Mouse (Mus musculus): ENCODE measurements around the gene Tmppe. TPM values are rescaled to one million over a fixed set of nuclear protein-coding genes. Genes with fewer than 3 reads are reported as not detected.

Tmppe gene
- polyA plus RNA-seq, 1 experiment from 2014 or later, result 9.7 TPM

DNA sequence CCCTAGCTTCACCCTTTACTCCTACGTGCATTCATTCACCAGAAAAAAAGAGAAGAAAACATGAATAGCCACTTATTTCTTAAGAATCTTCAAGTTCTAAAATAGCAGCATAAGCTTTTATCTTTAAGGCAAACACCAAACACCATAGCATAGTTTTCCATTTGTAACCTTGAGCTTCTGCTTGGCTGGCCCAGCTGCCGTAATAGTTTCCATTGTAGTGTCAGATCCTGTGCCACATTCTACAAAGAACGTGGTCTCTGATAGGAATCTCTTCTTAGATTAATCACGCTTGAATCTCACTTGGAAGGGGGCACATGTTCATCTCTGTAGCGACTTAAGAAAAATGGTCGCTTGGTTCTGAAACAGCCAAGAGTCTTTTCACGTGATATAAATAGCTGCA lies 50.7 kb downstream of the Tmppe start:
- ATAC-seq, result no peak
- H3K4me2 ChIP-seq (replicated peaks), result no peak overlapping the region
- H3K4me3 ChIP-seq (replicated peaks), result no peak overlapping the region
- no peaks in the 10 kb centered on the region for H3K27me3 ChIP-seq
- WGBS, result 79% methylated on average over 7 of the region's 7 CpGs
- H3K27ac ChIP-seq, result no peak overlapping the region
- peaks cover 7% of the 10 kb centered on the region; the same call in 1 of the 2 replicates for H3K36me3 ChIP-seq
- H3K4me1 ChIP-seq (replicated peaks), result no peaks in the 10 kb centered on the region
- no peak overlapping the region for H3K9ac ChIP-seq (replicated peaks)
- H3K9me3 ChIP-seq, result no peaks in the 10 kb centered on the region

DNA sequence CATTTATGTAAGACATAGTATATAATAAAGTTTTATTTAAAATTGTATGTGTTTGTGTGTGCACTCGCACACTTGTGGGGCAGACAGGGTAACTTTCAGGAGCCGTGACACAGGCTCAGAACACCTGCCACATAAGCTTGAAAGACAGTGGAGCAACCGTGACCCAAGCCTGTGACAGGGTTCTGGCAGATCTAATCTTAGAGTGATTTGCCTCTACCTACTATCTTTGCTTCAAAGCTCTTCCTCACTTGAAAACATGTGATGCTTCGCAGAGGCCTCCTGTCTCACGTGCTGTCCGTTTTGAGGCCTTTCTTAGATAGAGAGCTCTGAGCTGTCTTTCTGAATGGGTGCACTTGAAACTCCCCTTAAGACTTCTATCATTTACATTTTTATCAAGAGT lies 51.5 kb downstream of the Tmppe start:
- H3K27ac ChIP-seq, result no peak overlapping the region
- 90% methylated on average over 6 of the region's 6 CpGs for WGBS
- ATAC-seq, result no peak
- no peak overlapping the region for H3K9ac ChIP-seq (replicated peaks)
- H3K27me3 ChIP-seq, result no peaks in the 10 kb centered on the region
- H3K9me3 ChIP-seq, result no peaks in the 10 kb centered on the region
- H3K4me1 ChIP-seq (replicated peaks), result no peaks in the 10 kb centered on the region
- H3K4me3 ChIP-seq (replicated peaks), result no peak overlapping the region
- peaks cover 13% of the 10 kb centered on the region for H3K36me3 ChIP-seq
- H3K4me2 ChIP-seq (replicated peaks), result no peak overlapping the region

DNA sequence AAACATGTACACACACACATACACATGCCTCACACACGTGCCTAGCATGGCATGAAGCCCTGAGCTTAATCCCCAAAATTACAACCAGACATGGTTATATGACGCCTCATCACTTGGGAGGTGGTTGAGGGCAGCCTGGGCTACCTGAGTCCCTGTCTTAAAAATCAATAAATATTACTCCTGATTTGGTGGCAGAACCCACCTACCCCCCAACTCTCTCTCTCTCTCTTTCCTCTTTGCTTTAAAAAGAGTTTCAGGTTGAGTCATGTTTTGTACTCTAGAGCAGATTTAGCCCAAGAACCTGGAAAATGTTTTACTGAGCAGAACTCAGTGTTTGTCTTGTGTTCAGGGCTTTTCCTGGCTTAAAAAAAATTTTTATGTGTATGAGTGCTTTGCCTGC lies 54.5 kb downstream of the Tmppe start:
- Histone ChIP-seq H3K4me1 (replicated peaks) (no peaks in the 10 kb centered on the region), H3K27ac (no peak overlapping the region), H3K27me3 (no peaks in the 10 kb centered on the region), H3K9ac (replicated peaks) (no peak overlapping the region), H3K9me3 (no peaks in the 10 kb centered on the region), H3K4me3 (replicated peaks) (no peak overlapping the region), H3K4me2 (replicated peaks) (no peak overlapping the region), H3K36me3 (peaks cover 20% of the 10 kb centered on the region)
- WGBS, result 86% methylated on average over 2 of the region's 2 CpGs
- no peak for ATAC-seq

Other genes with a start within 250 kb of the Tmppe start
- gene Bcl2a1c, start 71.0 kb upstream of the Tmppe start, polyA plus RNA-seq (2015; fragmentation: Nextera tagmentation; extraction: Ambion mirVana), result not detected in 2 replicates
- gene Crtap, start 10.4 kb upstream of the Tmppe start, polyA plus RNA-seq (2015; fragmentation: Nextera tagmentation; extraction: Ambion mirVana), result 17.6 and 18.2 TPM in 2 replicates
- 20.2 and 22.5 TPM in 2 replicates for gene Glb1, start within 50 bp of the Tmppe start, polyA plus RNA-seq (2015; fragmentation: Nextera tagmentation; extraction: Ambion mirVana)
- gene Ccr4, start 103.8 kb downstream of the Tmppe start, polyA plus RNA-seq (2015; fragmentation: Nextera tagmentation; extraction: Ambion mirVana), result not detected in 2 replicates
- not detected in 2 replicates for gene C130032M10Rik, start 114.6 kb downstream of the Tmppe start, polyA plus RNA-seq (2015; fragmentation: Nextera tagmentation; extraction: Ambion mirVana)
- gene Trim71, start 163.3 kb downstream of the Tmppe start, polyA plus RNA-seq (2015; fragmentation: Nextera tagmentation; extraction: Ambion mirVana), result 0.30 and 0.32 TPM in 2 replicates
- 59.5 and 63.4 TPM in 2 replicates for gene Cnot10, start 239.1 kb downstream of the Tmppe start, polyA plus RNA-seq (2015; fragmentation: Nextera tagmentation; extraction: Ambion mirVana)

Measured in midbrain, embryonic 13.5 days (tissue).